Mouse (Mus musculus): ENCODE results near the gene Tnfsfm13. TPM values are rescaled to one million over a fixed set of nuclear protein-coding genes. Genes with fewer than 3 reads are reported as not detected.

Tnfsfm13 gene
- polyA plus RNA-seq, 1 experiment: 1.6 TPM

DNA sequence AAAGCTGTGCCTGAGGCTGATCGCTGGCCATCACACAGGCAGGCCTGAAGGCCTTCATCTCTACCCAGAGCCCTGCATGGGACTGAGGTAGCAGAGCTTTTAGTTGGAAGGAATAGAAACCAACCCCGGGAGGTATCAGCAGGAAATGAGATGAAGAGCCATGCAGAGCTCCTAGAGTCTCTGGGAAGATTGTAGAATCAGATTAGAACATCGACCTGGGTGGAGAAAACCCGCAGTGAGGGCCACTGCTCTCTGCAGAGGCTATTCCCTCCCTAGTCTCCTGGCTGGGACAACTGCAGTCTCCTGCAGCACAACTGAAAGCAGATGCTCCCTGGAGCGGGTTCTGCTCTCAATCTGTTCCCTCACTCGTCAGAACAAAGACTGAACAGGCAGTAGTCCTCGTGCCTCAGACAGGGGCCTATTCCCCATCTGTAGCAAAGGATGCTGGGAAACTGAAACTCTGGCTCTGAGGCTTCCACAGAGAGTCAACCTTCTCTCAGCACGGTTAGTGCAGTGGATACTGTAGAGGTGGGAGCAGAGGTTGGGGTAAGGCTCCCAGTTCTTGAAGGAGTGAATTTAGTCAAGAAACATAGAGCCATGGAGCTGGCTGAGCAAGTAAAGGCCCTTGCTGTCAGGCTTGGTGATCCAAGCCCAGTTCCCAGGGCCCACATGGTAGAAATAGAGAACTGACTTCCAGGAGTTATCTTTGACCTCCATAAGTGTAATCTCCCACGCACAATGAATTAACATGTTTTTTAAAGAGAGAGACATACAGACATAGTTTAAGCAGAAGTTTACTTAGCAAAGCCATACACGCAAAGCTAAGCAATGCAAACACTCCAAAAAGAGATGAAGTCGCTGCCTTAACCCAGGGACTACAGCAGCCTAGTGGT, 13.9 kb upstream of the Tnfsfm13 start:
- Histone ChIP-seq H3K79me2 (ENCODE audit: control insufficient read depth, insufficient read depth) (no peaks in the 10 kb centered on the region), H3K4me2 (ENCODE audit: low read depth) (no peak overlapping the region), H3ac (ENCODE audit: control insufficient read depth, insufficient read length) (no peak overlapping the region), H3K27me3 (ENCODE audit: control insufficient read depth, insufficient read depth, insufficient read length) (no peaks in the 10 kb centered on the region), H3K36me3 (ENCODE audit: control insufficient read depth, insufficient read depth) (no peaks in the 10 kb centered on the region), H3K4me3 (no peak overlapping the region)
- no peak for TF ChIP-seq POLR2A (IDR thresholded peaks at IDR 0.05; ENCODE audit: insufficient read length, low read depth)
- no peak for TF ChIP-seq SRF (IDR thresholded peaks at IDR 0.05; ENCODE audit: control insufficient read depth, insufficient read length, low read depth)
- no peak for TF ChIP-seq CEBPB (IDR thresholded peaks at IDR 0.05; ENCODE audit: insufficient read depth, poor library complexity, severe bottlenecking)
- TF ChIP-seq MAX (IDR thresholded peaks at IDR 0.05; ENCODE audit: low read depth): no peak
- TF ChIP-seq TCF3 (IDR thresholded peaks at IDR 0.05; ENCODE audit: insufficient read length, low read depth): no peak

DNA sequence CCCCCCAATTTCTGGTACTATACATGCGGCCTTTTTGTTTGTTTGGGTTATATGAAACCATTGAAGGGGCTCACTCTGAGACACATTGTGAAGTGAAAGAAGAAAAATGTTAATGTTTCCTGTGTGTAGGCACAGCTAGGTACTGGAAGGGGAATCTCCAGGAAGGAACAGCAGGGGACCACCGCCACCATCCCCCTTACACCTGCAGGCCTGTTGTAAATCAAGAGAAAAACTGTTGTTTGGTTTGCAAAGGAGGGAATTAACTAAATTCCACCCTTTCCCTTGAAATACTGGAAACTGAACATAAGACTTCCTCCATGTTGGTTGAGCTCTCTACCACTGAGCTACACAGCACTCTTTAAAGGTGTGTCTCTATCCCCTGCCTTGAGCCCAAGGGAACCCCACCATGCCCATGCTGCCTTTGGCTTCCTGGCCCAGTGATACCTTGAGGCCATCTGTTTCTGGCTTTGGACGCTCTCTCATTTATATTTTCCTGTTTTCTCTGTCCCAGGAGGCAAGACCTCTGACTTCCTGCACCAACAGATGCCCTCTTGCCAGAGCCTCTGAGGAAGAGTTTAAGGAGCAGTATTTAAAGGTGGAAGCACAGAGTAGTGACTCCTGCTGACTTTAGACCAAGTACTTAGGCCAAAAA, 12.8 kb upstream of the Tnfsfm13 start:
- Histone ChIP-seq H3K4me3 (no peak overlapping the region), H3K36me3 (ENCODE audit: control insufficient read depth, insufficient read depth) (no peaks in the 10 kb centered on the region), H3K79me2 (ENCODE audit: control insufficient read depth, insufficient read depth) (no peaks in the 10 kb centered on the region), H3ac (ENCODE audit: control insufficient read depth, insufficient read length) (no peak overlapping the region), H3K4me2 (ENCODE audit: low read depth) (no peak overlapping the region), H3K27me3 (ENCODE audit: control insufficient read depth, insufficient read depth, insufficient read length) (no peaks in the 10 kb centered on the region)
- TF ChIP-seq POLR2A (IDR thresholded peaks at IDR 0.05; ENCODE audit: insufficient read length, low read depth) (no peak), POLR2AphosphoS2 (IDR thresholded peaks at IDR 0.05; ENCODE audit: insufficient read length, low read depth) (no peak), MYOG (IDR thresholded peaks at IDR 0.05; ENCODE audit: control insufficient read depth in 1 of 3, insufficient read depth in 1 of 3, insufficient read length in 2 of 3, low read depth in 2 of 3) (no peak), MYOD1 (IDR thresholded peaks at IDR 0.05; ENCODE audit: control insufficient read depth in 1 of 3, insufficient read length in 2 of 3, low read depth in 2 of 3) (no peak), TCF3 (IDR thresholded peaks at IDR 0.05; ENCODE audit: insufficient read length, low read depth) (no peak), SRF (IDR thresholded peaks at IDR 0.05; ENCODE audit: control insufficient read depth, insufficient read length, low read depth) (no peak), REST (IDR thresholded peaks at IDR 0.05; ENCODE audit: insufficient read depth, insufficient read length) (no peak), CEBPB (IDR thresholded peaks at IDR 0.05; ENCODE audit: insufficient read depth, poor library complexity, severe bottlenecking) (no peak), USF1 (IDR thresholded peaks at IDR 0.05; ENCODE audit: low read depth) (no peak)

DNA sequence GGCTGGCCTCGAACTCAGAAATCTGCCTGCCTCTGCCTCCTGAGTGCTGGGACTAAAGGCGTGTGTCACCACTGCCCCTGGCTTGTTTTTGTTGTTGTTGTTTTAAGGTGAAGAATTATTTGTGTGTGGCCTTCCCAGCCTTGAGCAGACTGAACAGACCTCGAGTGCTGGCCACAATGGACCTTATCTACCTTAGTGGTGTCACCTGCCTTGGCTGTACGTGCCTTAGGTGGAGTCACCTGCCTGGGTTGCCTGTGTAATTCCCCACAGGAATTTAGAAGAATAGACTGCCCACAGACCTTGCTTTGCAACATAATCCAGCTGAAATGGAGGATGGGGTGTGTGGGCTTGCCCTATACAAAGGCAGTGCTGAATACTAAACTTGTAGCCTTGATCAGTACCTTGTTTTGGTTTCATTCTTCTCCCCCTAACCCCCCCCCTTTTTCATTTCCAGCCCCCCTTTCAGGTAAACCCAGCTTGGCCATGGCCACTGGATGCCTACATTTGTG, 12.0 kb upstream of the Tnfsfm13 start:
- no peak overlapping the region for H3K4me3 ChIP-seq
- no peak overlapping the region for H3ac ChIP-seq (ENCODE audit: control insufficient read depth, insufficient read length)
- no peak overlapping the region for H3K4me2 ChIP-seq (ENCODE audit: low read depth)
- TF ChIP-seq POLR2A (IDR thresholded peaks at IDR 0.05; ENCODE audit: insufficient read length, low read depth): no peak
- TF ChIP-seq POLR2AphosphoS2 (IDR thresholded peaks at IDR 0.05; ENCODE audit: insufficient read length, low read depth): no peak
- no peak for TF ChIP-seq SRF (IDR thresholded peaks at IDR 0.05; ENCODE audit: control insufficient read depth, insufficient read length, low read depth)
- TF ChIP-seq USF1 (IDR thresholded peaks at IDR 0.05; ENCODE audit: low read depth): no peak
- TF ChIP-seq REST (IDR thresholded peaks at IDR 0.05; ENCODE audit: insufficient read depth, insufficient read length): no peak
- TF ChIP-seq CEBPB (IDR thresholded peaks at IDR 0.05; ENCODE audit: insufficient read depth, poor library complexity, severe bottlenecking): no peak
- H3K36me3 ChIP-seq (ENCODE audit: control insufficient read depth, insufficient read depth): no peaks in the 10 kb centered on the region
- H3K27me3 ChIP-seq (ENCODE audit: control insufficient read depth, insufficient read depth, insufficient read length): no peaks in the 10 kb centered on the region
- H3K79me2 ChIP-seq (ENCODE audit: control insufficient read depth, insufficient read depth): no peaks in the 10 kb centered on the region

DNA sequence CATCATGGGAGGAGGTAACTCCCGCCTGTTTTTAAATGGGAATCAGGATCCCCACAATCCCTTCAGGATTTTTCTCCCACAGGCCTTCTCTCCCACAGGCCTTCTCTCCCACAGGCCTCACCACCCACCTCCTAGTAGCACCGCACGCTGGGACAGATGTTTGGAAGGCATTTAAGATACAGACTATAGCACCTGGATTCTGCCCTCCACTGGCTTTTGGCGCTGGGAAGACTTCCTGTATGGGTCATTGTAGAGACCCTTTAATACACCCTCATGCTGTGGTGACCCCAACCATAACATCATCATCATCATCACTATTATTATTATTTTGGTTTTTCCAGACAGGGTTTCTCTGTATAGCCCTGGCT, 11.6 kb upstream of the Tnfsfm13 start:
- Histone ChIP-seq H3K27me3 (ENCODE audit: control insufficient read depth, insufficient read depth, insufficient read length) (no peaks in the 10 kb centered on the region), H3K79me2 (ENCODE audit: control insufficient read depth, insufficient read depth) (no peaks in the 10 kb centered on the region), H3K4me3 (no peak overlapping the region), H3ac (ENCODE audit: control insufficient read depth, insufficient read length) (no peak overlapping the region), H3K36me3 (ENCODE audit: control insufficient read depth, insufficient read depth) (no peaks in the 10 kb centered on the region), H3K4me2 (ENCODE audit: low read depth) (no peak overlapping the region)
- TF ChIP-seq MYOG (IDR thresholded peaks at IDR 0.05; ENCODE audit: control insufficient read depth in 1 of 3, insufficient read depth in 1 of 3, insufficient read length in 2 of 3, low read depth in 2 of 3) (no peak), POLR2AphosphoS2 (IDR thresholded peaks at IDR 0.05; ENCODE audit: insufficient read length, low read depth) (no peak), POLR2A (IDR thresholded peaks at IDR 0.05; ENCODE audit: insufficient read length, low read depth) (no peak), MAX (IDR thresholded peaks at IDR 0.05; ENCODE audit: low read depth) (no peak), CEBPB (IDR thresholded peaks at IDR 0.05; ENCODE audit: insufficient read depth, poor library complexity, severe bottlenecking) (no peak), SRF (IDR thresholded peaks at IDR 0.05; ENCODE audit: control insufficient read depth, insufficient read length, low read depth) (no peak), MYOD1 (IDR thresholded peaks at IDR 0.05; ENCODE audit: control insufficient read depth in 1 of 3, insufficient read length in 2 of 3, low read depth in 2 of 3) (no peak), USF1 (IDR thresholded peaks at IDR 0.05; ENCODE audit: low read depth) (no peak), REST (IDR thresholded peaks at IDR 0.05; ENCODE audit: insufficient read depth, insufficient read length) (no peak), TCF12 (IDR thresholded peaks at IDR 0.05; ENCODE audit: insufficient read depth, poor library complexity, severe bottlenecking) (no peak), TCF3 (IDR thresholded peaks at IDR 0.05; ENCODE audit: insufficient read length, low read depth) (no peak), E2F4 (IDR thresholded peaks at IDR 0.05; ENCODE audit: insufficient read depth) (no peak)
